Mouse (Mus musculus) limb, embryonic 10.5 days (tissue): ENCODE measurements around the gene Slc16a10. TPM values are rescaled to one million over a fixed set of nuclear protein-coding genes. Genes with fewer than 3 reads are reported as not detected.

ENCODE experiments used
- DNase-seq: peaks from one replicate; pipeline ENCODE4 v3.0.0-alpha.2; 2017; ENCODE audit warnings: low spot score
- H3K27ac ChIP-seq: fragments of 300-500 bp; sonication (generic); 2 replicates; pipeline ENCODE4 v1.5.1; 2016; ENCODE audit warnings: mild to moderate bottlenecking
- H3K27me3 ChIP-seq: fragments of 300-500 bp; sonication (generic); 2 replicates; pipeline ENCODE4 v1.6.1; 2016; ENCODE audit warnings: low read depth, mild to moderate bottlenecking; ENCODE audit not compliant: poor library complexity, severe bottlenecking
- H3K36me3 ChIP-seq: fragments of 300-500 bp; sonication (generic); 2 replicates; pipeline ENCODE4 v1.6.1; 2016; ENCODE audit warnings: mild to moderate bottlenecking, moderate library complexity
- H3K4me1 ChIP-seq: fragments of 300-500 bp; sonication (generic); 2 replicates; pipeline ENCODE4 v1.6.1; 2016
- H3K4me3 ChIP-seq: fragments of 300-500 bp; sonication (generic); 2 replicates; pipeline ENCODE4 v1.5.1; 2016; ENCODE audit warnings: mild to moderate bottlenecking, moderate library complexity
- H3K9me3 ChIP-seq: fragments of 300-500 bp; sonication (generic); replicated peaks from 2 replicates; pipeline ENCODE4 v1.6.1; 2016; ENCODE audit warnings: mild to moderate bottlenecking
- WGBS: fragments of 180-500 bp; shearing (Covaris S2); methylation state at CpG from one replicate; pipeline ENCODE4 v1.1.7; 2016; 5-methylcytosine and 5-hydroxymethylcytosine counted together
- polyA plus RNA-seq: library from polyadenylated mRNA; unstranded; fragments of >200 nt; fragmentation: Nextera tagmentation; extraction: Ambion mirVana; gene quantifications from 2 replicates; pipeline ENCODE4 v1.2.1, GENCODE M21; 2016

Slc16a10 gene
- polyA plus RNA-seq, 1 experiment from 2014 or later: 10.4 TPM

DNA sequence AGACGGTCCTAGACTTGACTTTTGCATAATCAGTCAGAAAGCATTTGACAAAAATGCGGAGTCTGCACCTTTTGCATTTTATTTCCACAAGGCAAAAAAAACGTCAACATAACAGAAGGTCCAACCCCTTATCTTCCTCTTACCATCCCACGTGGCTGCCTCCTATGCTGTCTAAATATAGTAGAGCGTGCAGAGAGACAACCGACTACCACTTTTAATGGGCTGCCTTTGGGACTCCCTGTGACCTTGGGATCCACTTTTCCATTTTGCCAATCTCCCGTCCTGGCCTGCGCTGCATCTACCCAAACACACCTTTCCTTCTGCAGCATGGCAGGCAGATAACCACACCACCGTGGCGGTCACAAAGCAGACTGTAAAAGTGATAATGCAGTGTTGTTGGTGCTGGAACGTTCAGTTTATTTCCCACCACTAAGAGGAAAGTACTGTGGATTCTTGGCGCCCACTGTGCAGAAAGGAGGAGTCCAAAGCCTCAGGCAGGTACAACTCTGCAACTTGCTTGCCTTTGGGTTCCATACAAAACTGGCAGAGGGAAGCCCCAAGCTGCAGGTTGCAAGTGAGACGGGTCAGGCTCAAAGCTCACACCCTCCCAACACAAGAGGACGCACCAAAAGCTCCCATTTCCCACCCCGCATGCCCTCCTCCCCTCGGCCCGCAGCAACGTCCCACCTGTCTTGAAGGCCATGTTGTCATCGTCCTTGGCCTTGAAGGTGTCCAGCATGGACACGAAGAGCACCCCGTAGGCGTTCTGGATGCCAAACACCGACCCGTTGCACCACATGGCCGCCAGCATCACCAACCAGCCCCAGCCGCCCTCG is 824 bp downstream of the Slc16a10 start:
- Histone ChIP-seq H3K4me1 (peaks cover 18% of the 10 kb centered on the region), H3K36me3 (no peaks in the 10 kb centered on the region), H3K9me3 (no peaks in the 10 kb centered on the region), H3K27ac (peak overlapping the region; percentile 86), H3K4me3 (peak overlapping the region; percentile 76), H3K27me3 (peaks cover 20% of the 10 kb centered on the region)
- DNase-seq: no peak
- WGBS: 24% methylated on average over 27 of the region's 27 CpGs

DNA sequence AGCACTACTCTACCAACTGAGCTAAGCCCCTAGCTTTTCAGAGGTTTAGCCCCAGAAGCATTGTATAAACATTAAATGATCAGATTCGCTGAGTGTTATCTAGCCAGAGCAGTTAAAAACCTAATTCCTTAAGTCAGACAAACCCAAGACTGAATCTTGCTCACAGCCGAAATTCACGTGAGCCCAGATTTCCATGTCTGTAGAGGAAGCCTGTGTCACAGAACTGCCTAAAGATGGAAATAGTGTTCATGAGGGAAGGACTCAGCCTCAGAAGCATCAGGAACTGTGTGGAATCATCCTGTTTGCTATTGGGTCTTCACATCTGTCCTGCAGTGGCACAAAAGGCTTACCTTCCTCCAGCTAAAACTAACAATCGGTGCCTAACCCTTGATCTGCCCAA is 2.4 kb downstream of the Slc16a10 start:
- Histone ChIP-seq H3K27ac (no peak overlapping the region), H3K9me3 (no peaks in the 10 kb centered on the region), H3K4me3 (no peak overlapping the region), H3K27me3 (peaks cover 20% of the 10 kb centered on the region), H3K4me1 (peaks cover 18% of the 10 kb centered on the region), H3K36me3 (no peaks in the 10 kb centered on the region)
- DNase-seq: no peak
- WGBS: 87% methylated on average over 4 of the region's 4 CpGs

DNA sequence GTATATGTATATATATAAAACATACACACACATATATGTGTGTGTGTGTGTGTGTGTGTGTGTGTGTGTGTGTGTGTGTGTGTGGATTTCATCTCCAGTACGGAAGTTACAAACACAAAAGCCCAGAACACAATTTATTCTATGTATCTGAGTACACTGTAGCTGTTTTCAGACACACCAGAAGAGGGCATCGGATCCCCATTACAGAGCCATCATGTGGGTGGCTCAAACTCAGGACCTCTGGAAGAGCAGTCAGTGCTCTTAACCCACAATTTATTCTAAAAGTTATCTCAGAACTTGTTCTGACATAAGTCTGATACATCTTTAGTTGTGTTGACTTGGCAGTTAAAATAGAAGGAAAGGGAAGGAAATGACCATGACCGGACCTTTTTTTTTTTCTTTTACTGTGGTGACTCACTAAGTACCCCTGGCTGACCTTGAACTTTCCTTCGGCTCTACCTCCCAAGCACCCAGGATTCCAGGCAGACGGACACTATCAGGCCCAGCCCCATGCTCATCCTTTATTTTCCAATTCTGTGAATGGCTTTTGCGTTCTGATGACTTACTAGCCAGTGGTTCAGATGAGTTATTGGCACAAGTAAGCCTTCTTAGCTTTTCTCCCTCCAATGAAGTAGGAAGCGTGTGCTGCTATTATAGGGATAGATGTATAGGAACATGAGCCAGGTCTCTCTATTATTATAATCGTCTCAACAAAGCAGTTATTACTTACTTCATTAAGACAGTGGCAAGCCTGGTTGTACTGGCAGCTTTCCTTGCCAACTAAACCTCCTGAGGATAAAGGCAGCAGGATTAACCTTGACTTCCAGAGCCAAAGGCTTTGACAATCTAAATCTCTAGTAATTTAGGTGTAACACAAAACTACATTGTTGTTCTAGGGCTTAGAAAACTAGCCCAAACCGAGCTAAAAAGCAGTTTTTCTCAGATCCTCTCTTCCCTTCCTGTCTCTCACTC is 6.0 kb downstream of the Slc16a10 start:
- Histone ChIP-seq H3K9me3 (no peaks in the 10 kb centered on the region), H3K36me3 (no peaks in the 10 kb centered on the region), H3K4me1 (peaks cover 4% of the 10 kb centered on the region; the same call in 1 of the 2 replicates), H3K27ac (no peak overlapping the region), H3K27me3 (peaks cover 15% of the 10 kb centered on the region), H3K4me3 (no peak overlapping the region)
- DNase-seq: no peak
- WGBS: 90% methylated on average over 9 of the region's 9 CpGs

DNA sequence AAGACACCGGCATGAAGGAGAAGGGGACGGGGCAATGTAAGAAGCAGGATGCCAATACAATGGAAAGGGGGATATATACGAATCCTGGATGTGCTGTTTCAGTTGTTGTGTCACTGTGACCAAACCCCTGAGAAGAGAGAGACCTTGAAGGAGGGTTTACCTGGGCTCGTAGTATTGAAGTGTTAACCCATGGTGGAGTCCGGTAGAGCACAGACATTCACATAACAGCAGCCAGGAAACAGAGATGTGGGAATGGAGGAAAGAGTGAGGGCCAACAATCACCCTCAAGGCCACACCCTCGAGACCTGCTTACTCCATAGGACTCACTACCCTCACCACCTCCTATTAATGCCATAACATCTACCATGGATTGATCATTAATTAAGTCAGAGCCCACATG is 7.2 kb downstream of the Slc16a10 start:
- no peak for DNase-seq
- no peak overlapping the region for H3K27ac ChIP-seq
- H3K4me3 ChIP-seq: no peak overlapping the region
- H3K27me3 ChIP-seq: 0 out of 2 replicates have a peak, but pooled peaks cover 3% of the 10 kb centered on the region
- peaks cover 3% of the 10 kb centered on the region; the same call in 1 of the 2 replicates for H3K4me1 ChIP-seq
- 87% methylated on average over 6 of the region's 6 CpGs for WGBS
- no peaks in the 10 kb centered on the region for H3K36me3 ChIP-seq
- H3K9me3 ChIP-seq: no peaks in the 10 kb centered on the region

DNA sequence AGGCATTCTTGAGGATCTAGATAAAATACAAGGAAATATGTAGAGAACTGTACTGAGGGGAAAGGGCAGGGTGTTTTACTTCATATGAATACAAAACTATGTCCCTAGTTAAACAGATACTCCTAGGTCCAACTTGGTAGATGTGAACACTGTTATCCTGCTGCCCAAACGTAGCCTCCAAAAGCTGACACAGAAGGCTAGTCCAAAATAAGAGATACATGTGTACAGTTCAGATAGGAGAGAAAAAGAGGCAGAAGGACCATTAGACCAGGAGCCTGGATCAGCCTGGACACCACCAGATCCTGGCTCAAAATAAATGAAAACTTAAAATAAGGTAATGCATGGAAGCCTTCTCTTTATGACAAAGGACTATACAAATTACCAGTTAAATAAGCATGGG is 8.4 kb downstream of the Slc16a10 start:
- 95% methylated on average over 1 of the region's 1 CpGs for WGBS

DNA sequence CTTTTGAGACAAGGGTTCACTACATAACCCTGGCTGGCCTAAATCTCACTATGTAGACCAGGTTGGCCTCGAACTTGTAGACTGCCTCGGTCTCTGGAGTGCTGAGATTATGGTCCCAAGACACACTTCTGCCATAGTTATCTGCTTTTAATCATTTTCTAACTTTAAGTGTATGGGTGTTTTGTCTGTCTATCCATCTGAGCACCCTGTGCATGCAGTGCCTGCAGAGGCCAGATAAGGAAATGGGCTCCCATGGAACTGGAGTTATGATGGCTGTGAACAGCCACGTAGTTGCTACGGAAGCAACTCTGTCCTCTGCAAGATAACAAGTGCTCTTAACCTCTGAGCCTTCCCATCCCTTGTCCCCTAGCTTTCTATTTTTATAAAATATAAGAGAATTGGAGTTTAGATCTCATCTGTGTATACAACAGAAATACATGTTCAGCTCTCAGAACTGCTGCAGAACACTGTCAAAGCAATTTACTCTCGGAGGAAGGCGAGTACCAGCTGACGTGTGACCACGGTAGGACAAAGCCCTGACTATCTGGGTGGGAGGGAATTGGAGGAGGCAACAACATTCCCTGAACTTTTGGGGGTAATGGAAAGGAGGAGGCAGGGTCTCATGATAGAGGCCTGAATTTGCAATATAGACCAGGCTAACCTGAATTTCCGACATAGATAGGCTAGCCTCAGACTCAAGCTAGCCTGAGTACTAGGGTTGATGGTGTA is 10.2 kb downstream of the Slc16a10 start:
- Histone ChIP-seq H3K27ac (no peak overlapping the region), H3K27me3 (no peaks in the 10 kb centered on the region), H3K4me3 (no peak overlapping the region), H3K9me3 (no peaks in the 10 kb centered on the region), H3K4me1 (no peaks in the 10 kb centered on the region), H3K36me3 (no peaks in the 10 kb centered on the region)
- DNase-seq: peak; percentile 21
- 90% methylated on average over 9 of the region's 9 CpGs for WGBS

More for the DNA sequence above, 8.4 kb downstream of the Slc16a10 start:
- H3K4me3 ChIP-seq: no peak overlapping the region
- no peak for DNase-seq
- no peaks in the 10 kb centered on the region for H3K36me3 ChIP-seq
- no peaks in the 10 kb centered on the region for H3K27me3 ChIP-seq
- peaks cover 3% of the 10 kb centered on the region; the same call in 1 of the 2 replicates for H3K4me1 ChIP-seq
- H3K27ac ChIP-seq: no peak overlapping the region
- no peaks in the 10 kb centered on the region for H3K9me3 ChIP-seq

DNA sequence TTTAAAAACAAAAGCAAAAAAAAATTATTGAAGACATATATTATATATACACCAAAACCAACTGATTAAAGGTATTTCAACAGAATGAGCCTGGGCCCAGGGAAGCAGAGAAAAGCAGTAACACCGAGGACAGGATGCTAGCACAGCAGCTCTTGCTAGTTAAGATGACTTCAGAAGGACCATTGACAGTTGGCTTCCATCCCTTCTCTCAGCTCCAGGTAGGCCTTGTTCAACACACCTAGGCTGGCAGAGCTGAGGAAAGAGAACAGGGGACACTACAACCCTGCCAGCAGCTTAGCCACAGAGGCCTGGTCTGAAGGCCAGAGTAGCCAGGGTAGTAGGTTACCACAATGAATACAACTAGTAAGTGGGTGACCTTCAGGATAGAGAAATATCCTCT is 11.9 kb downstream of the Slc16a10 start:
- no peak overlapping the region for H3K4me3 ChIP-seq
- no peaks in the 10 kb centered on the region for H3K9me3 ChIP-seq
- H3K36me3 ChIP-seq: no peaks in the 10 kb centered on the region
- DNase-seq: no peak
- WGBS: 83% methylated on average over 1 of the region's 1 CpGs
- H3K27ac ChIP-seq: no peak overlapping the region
- H3K4me1 ChIP-seq: no peaks in the 10 kb centered on the region
- no peaks in the 10 kb centered on the region for H3K27me3 ChIP-seq

DNA sequence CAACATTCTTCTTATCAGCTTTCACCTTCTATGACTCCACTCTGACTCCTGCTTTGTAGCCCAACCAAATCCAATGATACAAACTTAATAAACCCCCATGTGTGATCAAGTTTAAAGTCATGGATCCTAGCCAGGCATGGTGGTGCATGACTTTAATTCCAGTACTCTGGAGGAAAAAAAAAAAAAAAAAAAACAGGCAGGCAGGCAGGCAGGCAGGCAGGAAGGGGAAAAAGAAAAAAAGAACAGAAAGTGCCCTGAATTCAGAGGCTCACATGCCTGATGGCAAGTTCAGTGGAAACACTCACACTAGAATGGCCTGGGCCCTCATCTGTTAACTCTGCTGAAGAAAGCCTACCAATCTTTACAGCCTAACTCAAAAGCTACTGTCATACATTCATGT is 12.9 kb downstream of the Slc16a10 start:
- Histone ChIP-seq H3K36me3 (no peaks in the 10 kb centered on the region), H3K4me1 (no peaks in the 10 kb centered on the region), H3K27ac (no peak overlapping the region), H3K9me3 (no peaks in the 10 kb centered on the region), H3K27me3 (no peaks in the 10 kb centered on the region), H3K4me3 (no peak overlapping the region)
- no peak for DNase-seq

DNA sequence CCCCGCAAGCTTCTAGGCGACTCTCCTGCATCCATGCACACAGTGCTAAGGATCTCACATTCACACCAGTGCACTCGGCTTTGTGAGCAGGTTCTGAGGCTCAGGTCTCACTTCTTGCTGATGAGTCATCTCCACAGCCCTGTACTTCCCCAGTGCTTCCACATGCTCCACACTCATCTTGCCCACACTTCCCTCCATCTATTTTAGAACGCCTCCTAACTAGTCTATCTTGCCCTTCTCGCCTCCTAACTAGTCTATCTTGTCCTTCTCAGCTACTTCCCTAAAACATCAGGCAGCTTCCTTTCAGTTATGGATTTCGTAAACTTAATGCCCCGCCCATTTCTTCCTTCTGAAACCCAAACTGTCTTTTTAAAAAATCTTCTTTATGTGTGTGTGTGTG is 13.6 kb downstream of the Slc16a10 start:
- no peaks in the 10 kb centered on the region for H3K36me3 ChIP-seq
- no peaks in the 10 kb centered on the region for H3K27me3 ChIP-seq
- H3K9me3 ChIP-seq: no peaks in the 10 kb centered on the region
- WGBS: 84% methylated on average over 7 of the region's 7 CpGs
- no peak overlapping the region for H3K27ac ChIP-seq
- no peaks in the 10 kb centered on the region for H3K4me1 ChIP-seq
- no peak overlapping the region for H3K4me3 ChIP-seq
- no peak for DNase-seq

DNA sequence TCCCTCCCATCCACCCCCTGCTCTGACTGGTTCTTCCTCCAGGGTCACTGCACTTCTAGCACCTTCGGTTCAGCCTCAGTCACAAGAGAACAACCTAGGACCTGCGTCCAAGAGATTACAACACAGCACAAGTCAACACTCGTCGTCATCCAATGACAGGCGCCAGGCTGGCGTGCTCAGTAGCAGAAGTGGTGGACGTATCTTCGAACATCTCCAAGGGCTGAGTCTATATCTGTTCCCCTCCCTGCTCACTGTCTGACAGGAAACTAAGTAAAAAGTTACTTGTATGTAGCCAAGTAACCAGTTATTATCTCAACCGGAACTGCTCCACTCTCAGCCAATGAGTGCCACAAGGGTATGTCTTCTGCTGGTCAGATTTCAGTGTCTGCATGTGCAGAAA is 16.9 kb downstream of the Slc16a10 start:
- H3K27me3 ChIP-seq: no peaks in the 10 kb centered on the region
- H3K4me1 ChIP-seq: no peaks in the 10 kb centered on the region
- no peaks in the 10 kb centered on the region for H3K36me3 ChIP-seq
- no peak overlapping the region for H3K27ac ChIP-seq
- no peak overlapping the region for H3K4me3 ChIP-seq
- no peak for DNase-seq
- WGBS: 89% methylated on average over 9 of the region's 9 CpGs
- no peaks in the 10 kb centered on the region for H3K9me3 ChIP-seq

DNA sequence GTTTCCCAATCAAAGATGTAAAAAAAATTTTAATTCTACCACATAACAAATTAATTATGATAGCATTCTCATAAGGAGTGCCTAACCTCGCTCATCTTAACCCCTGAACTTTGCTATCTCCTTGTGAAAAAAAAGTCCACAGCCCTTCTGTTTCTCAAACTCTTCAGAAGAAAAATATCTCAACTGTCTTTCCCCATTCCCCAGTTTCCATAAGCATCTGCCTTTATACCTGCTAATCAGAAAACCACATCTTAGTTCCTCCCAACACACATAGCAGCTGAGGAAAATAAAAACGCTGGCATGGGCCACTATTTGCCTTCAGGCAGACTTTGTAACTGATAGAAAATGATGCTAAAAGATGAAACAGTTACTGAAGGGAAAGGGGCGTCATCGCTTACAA is 17.5 kb downstream of the Slc16a10 start:
- 83% methylated on average over 4 of the region's 4 CpGs for WGBS
- no peaks in the 10 kb centered on the region for H3K27me3 ChIP-seq
- H3K9me3 ChIP-seq: no peaks in the 10 kb centered on the region
- H3K27ac ChIP-seq: no peak overlapping the region
- H3K4me3 ChIP-seq: no peak overlapping the region
- no peaks in the 10 kb centered on the region for H3K36me3 ChIP-seq
- no peaks in the 10 kb centered on the region for H3K4me1 ChIP-seq
- no peak for DNase-seq

DNA sequence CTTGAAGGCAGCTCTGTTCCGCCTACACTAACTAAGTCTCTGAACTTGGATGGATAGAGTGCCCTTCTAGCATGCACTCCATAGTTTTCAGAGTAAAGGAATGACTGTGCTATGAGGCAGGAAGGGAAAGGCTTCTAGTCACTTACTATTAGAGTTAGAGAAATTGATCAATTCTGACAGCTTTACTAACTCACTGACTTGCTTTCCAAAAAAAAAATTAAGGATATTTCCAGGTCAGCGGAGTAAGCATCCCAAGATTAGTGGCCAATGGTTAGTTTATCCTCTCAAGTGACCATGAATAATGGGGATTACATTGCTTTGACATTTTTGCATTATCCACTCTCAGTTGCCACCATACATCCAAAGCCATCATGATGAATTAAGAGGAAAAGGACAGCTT is 18.0 kb downstream of the Slc16a10 start:
- WGBS: 84% methylated on average over 2 of the region's 2 CpGs
- no peaks in the 10 kb centered on the region for H3K9me3 ChIP-seq
- H3K4me3 ChIP-seq: no peak overlapping the region
- no peaks in the 10 kb centered on the region for H3K4me1 ChIP-seq
- no peaks in the 10 kb centered on the region for H3K36me3 ChIP-seq
- no peaks in the 10 kb centered on the region for H3K27me3 ChIP-seq
- no peak overlapping the region for H3K27ac ChIP-seq
- DNase-seq: no peak
